Mouse (Mus musculus): ENCODE data around the gene Klk14.
"Not testable (repeated sequence)": the region's sequence is repeated elsewhere in the genome, so short reads cannot be mapped to it uniquely, and the experiment has no call there.

DNA sequence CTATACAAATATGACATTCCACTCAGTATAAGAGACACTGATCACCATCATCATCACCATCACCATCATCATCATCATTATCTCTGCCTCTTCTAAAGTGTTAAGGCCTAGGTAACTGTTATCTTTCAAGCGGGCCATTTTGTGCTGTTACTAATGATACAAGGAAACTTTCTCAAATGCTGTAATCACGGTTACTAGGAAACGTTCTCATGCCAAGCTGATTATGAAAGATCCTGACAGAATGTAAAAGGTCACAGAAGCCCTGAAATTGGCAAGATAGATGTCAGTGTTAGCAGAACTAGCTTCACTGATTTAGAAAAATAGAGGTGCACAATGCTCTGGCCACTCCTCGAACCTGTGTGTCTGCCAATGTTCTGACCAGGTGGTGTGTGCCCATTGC is 23.0 kb upstream of the Klk14 start:
- TF ChIP-seq CTCF, EP300 (IDR thresholded peaks at IDR 0.05): not testable (repeated sequence)
